Mouse (Mus musculus) thymus, adult 2 months (tissue): Measurements from ENCODE around the gene Them4. TPM values are rescaled to one million over a fixed set of nuclear protein-coding genes. Genes with fewer than 3 reads are reported as not detected.
A peak's percentile ranks its signal among the peaks of the same experiment; 100 is the strongest.

ENCODE experiments used
- DNase-seq: peaks from one replicate; pipeline ENCODE4 v3.0.0; 2021
- H3K27ac ChIP-seq: fragments of 200-500 bp; 2 replicates; pipeline ENCODE4 v1.5.1; 2012; ENCODE audit warnings: low read length, control low read depth; ENCODE audit not compliant: control insufficient read depth, insufficient read depth
- H3K27me3 ChIP-seq: fragments of 200-500 bp; 2 replicates; pipeline ENCODE4 v1.6.1; 2012; ENCODE audit warnings: mild to moderate bottlenecking, low read length, moderate library complexity, mixed read lengths; ENCODE audit not compliant: control insufficient read depth, insufficient read depth
- H3K36me3 ChIP-seq: fragments of 200-500 bp; 2 replicates; pipeline ENCODE4 v1.6.1; 2012; ENCODE audit warnings: mild to moderate bottlenecking, low read length, moderate library complexity; ENCODE audit not compliant: control insufficient read depth, insufficient read depth
- H3K4me1 ChIP-seq: fragments of 200-500 bp; replicated peaks from 2 replicates; pipeline ENCODE4 v1.6.1; 2012; ENCODE audit warnings: low read length; ENCODE audit not compliant: control insufficient read depth, insufficient read depth
- H3K4me3 ChIP-seq: fragments of 200-500 bp; 2 replicates; pipeline ENCODE4 v1.5.1; 2012; ENCODE audit warnings: mild to moderate bottlenecking, low read length, control low read depth, moderate library complexity; ENCODE audit not compliant: control insufficient read depth, insufficient read depth
- CTCF ChIP-seq: fragments of 200-500 bp; IDR thresholded peaks from 2 replicates; pipeline ENCODE4 v1.5.1; 2012; ENCODE audit warnings: mild to moderate bottlenecking, control low read depth, low read length, moderate library complexity, borderline replicate concordance; ENCODE audit not compliant: control insufficient read depth, poor library complexity, insufficient read depth; ENCODE audit errors: extremely low read depth
- POLR2A ChIP-seq: fragments of 200-500 bp; IDR thresholded peaks from 2 replicates; pipeline ENCODE4 v1.6.1; 2012; ENCODE audit warnings: mild to moderate bottlenecking, low read length, control low read depth, moderate library complexity; ENCODE audit not compliant: control insufficient read depth, poor library complexity, insufficient read depth; ENCODE audit errors: extremely low read depth
- WGBS: fragments of 180-500 bp; shearing (Covaris S2); methylation state at CpG from one replicate; pipeline ENCODE4 v1.1.7; 2018; 5-methylcytosine and 5-hydroxymethylcytosine counted together
- polyA plus RNA-seq: library from polyadenylated mRNA; depleted of rRNA; stranded (reverse); fragments of >200 nt; gene quantifications from 2 replicates; pipeline ENCODE4 v1.2.3, GENCODE M21; 2012

Them4 gene
- polyA plus RNA-seq, 1 experiment, result 2.3 TPM

DNA sequence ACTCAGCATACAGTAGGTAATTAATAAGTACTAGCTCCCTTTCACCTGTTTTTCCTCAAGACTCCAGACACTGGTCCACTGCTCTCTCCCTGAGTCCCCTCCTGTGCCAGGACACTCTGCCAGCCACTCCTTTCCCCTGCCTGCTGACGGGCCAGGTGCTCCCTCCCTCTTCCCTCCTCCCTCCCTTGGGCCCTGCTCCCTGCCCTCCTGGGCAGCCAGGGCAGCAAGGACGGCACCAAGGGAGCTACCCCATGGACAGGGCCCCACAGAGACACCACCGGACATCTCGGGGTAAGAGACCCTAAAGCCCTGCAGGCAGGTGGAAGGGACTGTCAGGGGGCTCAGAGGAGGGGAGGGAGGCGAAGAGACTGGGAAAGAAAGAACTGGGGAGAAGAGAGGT is 62.8 kb downstream of the Them4 start, which contains the start of gene Rorc:
TSS of gene Rorc (plus strand) at position 154 of the 400 bp plus-strand sequence.
- no peaks in the 10 kb centered on the region for H3K27me3 ChIP-seq
- peak within 1 kb of the TSS; percentile 16 for H3K4me3 ChIP-seq
- 79% methylated on average over 5 of the region's 5 CpGs for WGBS
- DNase-seq, result no peak
- no peaks in the 10 kb centered on the region; the same call in 1 of the 2 replicates for H3K36me3 ChIP-seq
- peaks cover 59% of the 10 kb centered on the region for H3K4me1 ChIP-seq
- peak within 1 kb of the TSS; percentile 10; the same call in 1 of the 2 replicates for H3K27ac ChIP-seq
- no peak for TF ChIP-seq CTCF
- TF ChIP-seq POLR2A, result no peak

DNA sequence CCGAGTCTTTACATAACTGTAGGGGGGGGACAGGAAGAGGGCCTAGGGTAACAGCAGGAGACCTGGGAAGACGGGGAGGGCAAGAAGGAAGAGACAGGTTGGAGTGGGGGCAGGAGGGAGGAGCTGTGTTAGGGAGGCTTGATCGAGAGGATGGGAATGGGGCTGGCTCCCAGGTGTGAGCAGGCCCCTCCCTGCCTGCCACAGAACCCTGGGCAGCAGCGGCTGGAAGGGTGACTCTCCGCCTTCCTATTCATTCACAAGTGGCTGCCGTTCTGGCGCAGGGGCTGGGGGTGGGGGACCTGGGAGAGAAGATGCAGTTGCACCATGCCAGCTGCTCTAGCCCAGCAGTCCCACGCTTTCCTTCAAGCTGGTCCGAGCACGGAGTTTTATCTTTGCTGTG is 63.2 kb downstream of the Them4 start:
- peak overlapping the region; percentile 10; the same call in 1 of the 2 replicates for H3K27ac ChIP-seq
- peak overlapping the region; percentile 16 for H3K4me3 ChIP-seq
- no peak for TF ChIP-seq POLR2A
- TF ChIP-seq CTCF, result no peak
- H3K4me1 ChIP-seq, result peaks cover 58% of the 10 kb centered on the region
- H3K36me3 ChIP-seq, result no peaks in the 10 kb centered on the region; the same call in 1 of the 2 replicates
- 12% methylated on average over 10 of the region's 10 CpGs for WGBS
- no peaks in the 10 kb centered on the region for H3K27me3 ChIP-seq
- no peak for DNase-seq

DNA sequence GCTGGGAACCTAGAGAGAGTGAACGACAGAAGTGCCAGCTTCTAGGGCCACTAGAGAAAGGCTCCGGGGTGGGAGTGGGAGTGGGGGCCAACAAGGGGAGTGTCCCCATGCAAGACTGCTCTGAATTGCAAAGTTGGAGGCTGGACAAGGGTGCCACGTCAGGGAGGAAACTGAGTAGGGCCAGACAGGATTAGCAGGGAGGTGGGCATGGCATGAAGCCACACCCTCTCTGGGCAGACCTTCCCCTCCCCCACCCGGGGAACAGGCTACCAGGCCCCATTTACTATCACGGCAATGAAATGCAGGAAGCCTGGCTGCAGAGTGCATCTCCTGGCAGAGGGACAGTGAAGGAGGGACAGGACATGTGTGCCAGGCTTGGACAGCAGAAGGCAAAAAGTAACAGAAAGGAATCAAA is 63.7 kb downstream of the Them4 start:
- 6% methylated on average over 5 of the region's 5 CpGs for WGBS
- H3K27me3 ChIP-seq, result no peaks in the 10 kb centered on the region
- TF ChIP-seq CTCF (no peak), POLR2A (no peak)
- no peak for DNase-seq
- no peaks in the 10 kb centered on the region; the same call in 1 of the 2 replicates for H3K36me3 ChIP-seq
- peak overlapping the region; percentile 10; the same call in 1 of the 2 replicates for H3K27ac ChIP-seq
- H3K4me3 ChIP-seq, result peak overlapping the region; percentile 16
- H3K4me1 ChIP-seq, result peaks cover 53% of the 10 kb centered on the region

DNA sequence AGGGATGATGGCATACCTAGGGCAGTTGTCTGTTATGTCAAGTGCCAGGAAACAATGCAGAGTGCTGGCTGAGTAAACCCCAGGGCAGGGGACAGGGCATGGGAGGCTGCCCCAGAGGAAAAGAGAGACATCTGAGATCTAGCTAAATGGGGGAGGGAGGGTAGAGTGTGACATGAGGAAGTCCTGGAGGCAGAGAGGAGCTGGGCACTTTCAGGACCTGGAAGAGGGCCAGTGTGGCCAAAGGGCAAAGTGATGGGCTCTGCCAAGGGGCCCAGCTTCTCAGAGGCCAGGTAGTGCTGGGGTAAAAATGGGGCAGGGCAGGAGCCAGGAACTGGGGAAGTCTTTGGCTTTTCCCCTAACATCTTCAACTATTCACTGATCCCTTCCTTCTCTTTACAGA is 64.7 kb downstream of the Them4 start:
- Histone ChIP-seq H3K4me3 (peak overlapping the region; percentile 48), H3K4me1 (peaks cover 51% of the 10 kb centered on the region), H3K27me3 (no peaks in the 10 kb centered on the region), H3K36me3 (no peaks in the 10 kb centered on the region; the same call in 1 of the 2 replicates), H3K27ac (peak overlapping the region; percentile 97)
- no peak for TF ChIP-seq CTCF
- TF ChIP-seq POLR2A, result no peak
- no peak for DNase-seq

DNA sequence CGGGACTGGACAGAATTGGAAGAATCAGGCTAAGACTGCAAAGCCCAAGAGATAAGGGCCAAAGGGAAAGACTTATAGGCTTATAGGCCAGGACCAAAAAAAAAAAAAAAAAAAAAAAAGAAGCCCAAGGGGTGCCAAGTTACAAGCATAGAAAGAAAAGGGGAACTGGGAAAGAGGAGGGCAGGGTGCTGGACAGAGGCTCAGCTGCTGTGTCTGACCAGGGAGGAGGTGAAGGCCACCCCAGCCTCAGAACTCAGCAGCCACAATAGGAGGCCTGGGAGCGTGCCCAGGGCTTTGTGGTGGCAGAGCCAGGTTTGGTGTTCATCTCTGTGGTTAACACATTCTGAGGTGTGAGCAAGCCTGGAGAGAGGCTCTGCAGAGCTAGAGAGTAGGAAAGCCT is 65.3 kb downstream of the Them4 start:
- TF ChIP-seq CTCF (no peak), POLR2A (no peak)

DNA sequence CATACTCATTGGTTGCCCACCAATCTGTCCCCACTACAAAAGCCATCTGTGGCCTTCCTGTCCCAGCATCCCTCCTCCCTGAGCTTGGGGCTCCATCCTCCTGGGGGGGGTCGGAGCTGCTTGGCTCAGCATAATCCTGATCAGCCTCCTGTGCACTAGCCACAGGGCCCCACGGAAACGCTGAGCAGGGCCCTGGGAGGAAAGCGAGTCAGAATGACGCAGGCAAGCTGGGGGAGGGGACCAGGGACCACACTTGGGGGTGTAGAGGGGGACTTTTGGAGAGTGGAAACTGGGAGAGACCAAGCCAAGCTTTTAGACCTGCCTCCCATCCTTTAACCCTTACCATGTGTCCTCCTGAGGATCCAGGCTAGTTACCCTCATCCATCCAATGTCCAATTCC is 66.0 kb downstream of the Them4 start:
- H3K27me3 ChIP-seq, result no peaks in the 10 kb centered on the region
- peak overlapping the region; percentile 97 for H3K27ac ChIP-seq
- 27% methylated on average over 5 of the region's 5 CpGs for WGBS
- H3K4me3 ChIP-seq, result peak overlapping the region; percentile 48
- no peaks in the 10 kb centered on the region; the same call in 1 of the 2 replicates for H3K36me3 ChIP-seq
- peak; percentile 77 for DNase-seq
- TF ChIP-seq POLR2A, result 0 out of 2 replicates have a peak, but pooled peaks have one; percentile 26
- no peak for TF ChIP-seq CTCF
- peaks cover 54% of the 10 kb centered on the region for H3K4me1 ChIP-seq

More for the DNA sequence above, 65.3 kb downstream of the Them4 start:
- Histone ChIP-seq H3K36me3 (no peaks in the 10 kb centered on the region; the same call in 1 of the 2 replicates), H3K27ac (peak overlapping the region; percentile 97), H3K4me1 (peaks cover 52% of the 10 kb centered on the region), H3K27me3 (no peaks in the 10 kb centered on the region), H3K4me3 (peak overlapping the region; percentile 48)
- no peak for DNase-seq
- WGBS, result 15% methylated on average over 2 of the region's 2 CpGs
